Mouse (Mus musculus): ENCODE measurements around the gene Sez6l2. TPM values are rescaled to one million over a fixed set of nuclear protein-coding genes. Genes with fewer than 3 reads are reported as not detected.

Gene Sez6l2
- polyA plus RNA-seq, 1 experiment: 0.10 TPM

- peaks cover 44% of the 10 kb centered on the region for H3K79me2 ChIP-seq (ENCODE audit: control insufficient read depth, insufficient read depth)
- TF ChIP-seq TCF12 (IDR thresholded peaks at IDR 0.05; ENCODE audit: insufficient read depth, poor library complexity, severe bottlenecking) (no peak), MYOG (IDR thresholded peaks at IDR 0.05; ENCODE audit: control insufficient read depth in 1 of 3, insufficient read depth in 1 of 3, insufficient read length in 2 of 3, low read depth in 2 of 3) (no peak), TCF3 (IDR thresholded peaks at IDR 0.05; ENCODE audit: insufficient read length, low read depth) (no peak), POLR2A (IDR thresholded peaks at IDR 0.05; ENCODE audit: insufficient read length, low read depth) (no peak), E2F4 (IDR thresholded peaks at IDR 0.05; ENCODE audit: insufficient read depth) (no peak), POLR2AphosphoS2 (IDR thresholded peaks at IDR 0.05; ENCODE audit: insufficient read length, low read depth) (no peak), MYOD1 (IDR thresholded peaks at IDR 0.05; ENCODE audit: control insufficient read depth in 1 of 3, insufficient read length in 2 of 3, low read depth in 2 of 3) (no peak), USF1 (IDR thresholded peaks at IDR 0.05; ENCODE audit: low read depth) (no peak), CEBPB (IDR thresholded peaks at IDR 0.05; ENCODE audit: insufficient read depth, poor library complexity, severe bottlenecking) (no peak), REST (IDR thresholded peaks at IDR 0.05; ENCODE audit: insufficient read depth, insufficient read length) (no peak), MAX (IDR thresholded peaks at IDR 0.05; ENCODE audit: low read depth) (no peak), SRF (IDR thresholded peaks at IDR 0.05; ENCODE audit: control insufficient read depth, insufficient read length, low read depth) (no peak)
- no peaks in the 10 kb centered on the region for H3K36me3 ChIP-seq (ENCODE audit: control insufficient read depth, insufficient read depth)
- H3K4me2 ChIP-seq (ENCODE audit: low read depth): no peak overlapping the region
- H3K27me3 ChIP-seq (ENCODE audit: control insufficient read depth, insufficient read depth, insufficient read length): no peaks in the 10 kb centered on the region
- H3K4me3 ChIP-seq: no peak overlapping the region
- no peak overlapping the region for H3ac ChIP-seq (ENCODE audit: control insufficient read depth, insufficient read length)
These were observed 60.7 kb downstream of the Sez6l2 start for GRCm38 (mm10) chr7:127011051-127011450.

DNA sequence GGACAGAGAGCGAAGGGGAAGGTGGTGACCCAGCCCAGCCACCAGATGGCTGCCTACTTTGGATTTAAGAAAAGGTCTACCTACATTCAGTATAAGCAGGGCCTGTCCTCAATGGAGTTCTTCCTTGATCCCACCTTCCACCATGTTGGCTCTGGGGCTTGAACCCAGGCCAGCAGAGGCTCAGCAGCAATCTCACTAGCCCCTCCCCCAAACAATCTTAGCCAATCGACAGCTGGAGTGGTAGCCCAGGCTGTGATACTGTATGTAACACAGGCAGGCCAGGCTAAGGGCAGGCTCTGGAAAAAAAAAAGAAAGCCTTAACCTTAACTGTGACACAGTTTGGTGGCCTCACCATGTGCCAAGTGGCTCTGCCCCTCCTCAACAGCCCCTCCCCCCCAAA, 61.4 kb downstream of the Sez6l2 start:
- no peaks in the 10 kb centered on the region for H3K27me3 ChIP-seq (ENCODE audit: control insufficient read depth, insufficient read depth, insufficient read length)
- no peak overlapping the region for H3K4me3 ChIP-seq
- H3K4me2 ChIP-seq (ENCODE audit: low read depth): no peak overlapping the region
- peaks cover 44% of the 10 kb centered on the region for H3K79me2 ChIP-seq (ENCODE audit: control insufficient read depth, insufficient read depth)
- no peaks in the 10 kb centered on the region for H3K36me3 ChIP-seq (ENCODE audit: control insufficient read depth, insufficient read depth)
- no peak for TF ChIP-seq USF1 (IDR thresholded peaks at IDR 0.05; ENCODE audit: low read depth)
- no peak for TF ChIP-seq MAX (IDR thresholded peaks at IDR 0.05; ENCODE audit: low read depth)
- TF ChIP-seq TCF12 (IDR thresholded peaks at IDR 0.05; ENCODE audit: insufficient read depth, poor library complexity, severe bottlenecking): no peak
- TF ChIP-seq MYOG (IDR thresholded peaks at IDR 0.05; ENCODE audit: control insufficient read depth in 1 of 3, insufficient read depth in 1 of 3, insufficient read length in 2 of 3, low read depth in 2 of 3): no peak
- TF ChIP-seq MYOD1 (IDR thresholded peaks at IDR 0.05; ENCODE audit: control insufficient read depth in 1 of 3, insufficient read length in 2 of 3, low read depth in 2 of 3): no peak
- TF ChIP-seq REST (IDR thresholded peaks at IDR 0.05; ENCODE audit: insufficient read depth, insufficient read length): no peak
- TF ChIP-seq SRF (IDR thresholded peaks at IDR 0.05; ENCODE audit: control insufficient read depth, insufficient read length, low read depth): no peak
- TF ChIP-seq POLR2AphosphoS2 (IDR thresholded peaks at IDR 0.05; ENCODE audit: insufficient read length, low read depth): no peak
- no peak for TF ChIP-seq CEBPB (IDR thresholded peaks at IDR 0.05; ENCODE audit: insufficient read depth, poor library complexity, severe bottlenecking)
- TF ChIP-seq TCF3 (IDR thresholded peaks at IDR 0.05; ENCODE audit: insufficient read length, low read depth): no peak
- no peak for TF ChIP-seq POLR2A (IDR thresholded peaks at IDR 0.05; ENCODE audit: insufficient read length, low read depth)
- TF ChIP-seq E2F4 (IDR thresholded peaks at IDR 0.05; ENCODE audit: insufficient read depth): no peak
- H3ac ChIP-seq (ENCODE audit: control insufficient read depth, insufficient read length): no peak overlapping the region

GRCm38 (mm10) chr7:127012374-127012773, 62.0 kb downstream of the Sez6l2 start:
- no peak for TF ChIP-seq MAX (IDR thresholded peaks at IDR 0.05; ENCODE audit: low read depth)
- TF ChIP-seq REST (IDR thresholded peaks at IDR 0.05; ENCODE audit: insufficient read depth, insufficient read length): no peak
- no peak for TF ChIP-seq POLR2A (IDR thresholded peaks at IDR 0.05; ENCODE audit: insufficient read length, low read depth)
- no peak for TF ChIP-seq POLR2AphosphoS2 (IDR thresholded peaks at IDR 0.05; ENCODE audit: insufficient read length, low read depth)
- TF ChIP-seq CEBPB (IDR thresholded peaks at IDR 0.05; ENCODE audit: insufficient read depth, poor library complexity, severe bottlenecking): no peak
- no peak for TF ChIP-seq USF1 (IDR thresholded peaks at IDR 0.05; ENCODE audit: low read depth)
- no peak for TF ChIP-seq E2F4 (IDR thresholded peaks at IDR 0.05; ENCODE audit: insufficient read depth)
- no peak for TF ChIP-seq SRF (IDR thresholded peaks at IDR 0.05; ENCODE audit: control insufficient read depth, insufficient read length, low read depth)
- no peak for TF ChIP-seq TCF12 (IDR thresholded peaks at IDR 0.05; ENCODE audit: insufficient read depth, poor library complexity, severe bottlenecking)
- no peak for TF ChIP-seq MYOD1 (IDR thresholded peaks at IDR 0.05; ENCODE audit: control insufficient read depth in 1 of 3, insufficient read length in 2 of 3, low read depth in 2 of 3)
- TF ChIP-seq MYOG (IDR thresholded peaks at IDR 0.05; ENCODE audit: control insufficient read depth in 1 of 3, insufficient read depth in 1 of 3, insufficient read length in 2 of 3, low read depth in 2 of 3): no peak
- TF ChIP-seq TCF3 (IDR thresholded peaks at IDR 0.05; ENCODE audit: insufficient read length, low read depth): no peak
- H3K27me3 ChIP-seq (ENCODE audit: control insufficient read depth, insufficient read depth, insufficient read length): no peaks in the 10 kb centered on the region
- no peak overlapping the region for H3K4me2 ChIP-seq (ENCODE audit: low read depth)

DNA sequence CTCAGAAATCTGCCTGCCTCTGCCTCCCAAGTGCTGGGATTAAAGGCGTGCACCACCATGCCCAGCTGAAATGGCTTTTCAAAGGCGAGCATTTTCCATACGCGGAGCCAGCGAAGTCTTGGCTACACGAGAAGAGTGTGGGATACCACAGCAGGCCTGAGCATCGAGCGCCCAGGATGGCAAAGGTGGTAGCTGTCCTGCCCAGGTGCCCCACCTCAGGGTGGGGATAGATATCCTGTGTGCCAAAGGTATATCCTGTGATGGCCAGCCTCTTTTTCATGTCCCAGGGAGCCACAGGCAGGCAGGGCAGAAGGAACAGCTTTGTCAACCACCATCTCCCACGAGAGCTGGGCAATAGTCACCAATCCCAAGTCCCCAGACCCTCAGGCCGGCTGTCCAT, 62.5 kb downstream of the Sez6l2 start:
- no peaks in the 10 kb centered on the region for H3K27me3 ChIP-seq (ENCODE audit: control insufficient read depth, insufficient read depth, insufficient read length)
- H3K4me2 ChIP-seq (ENCODE audit: low read depth): peak overlapping the region; percentile 86
- H3K4me3 ChIP-seq: peak overlapping the region; percentile 54
- no peak for TF ChIP-seq POLR2AphosphoS2 (IDR thresholded peaks at IDR 0.05; ENCODE audit: insufficient read length, low read depth)
- no peak for TF ChIP-seq TCF12 (IDR thresholded peaks at IDR 0.05; ENCODE audit: insufficient read depth, poor library complexity, severe bottlenecking)
- TF ChIP-seq MYOD1 (IDR thresholded peaks at IDR 0.05; ENCODE audit: control insufficient read depth in 1 of 3, insufficient read length in 2 of 3, low read depth in 2 of 3): no peak
- TF ChIP-seq SRF (IDR thresholded peaks at IDR 0.05; ENCODE audit: control insufficient read depth, insufficient read length, low read depth): no peak
- TF ChIP-seq POLR2A (IDR thresholded peaks at IDR 0.05; ENCODE audit: insufficient read length, low read depth): no peak
- no peak for TF ChIP-seq USF1 (IDR thresholded peaks at IDR 0.05; ENCODE audit: low read depth)
- no peak for TF ChIP-seq E2F4 (IDR thresholded peaks at IDR 0.05; ENCODE audit: insufficient read depth)
- TF ChIP-seq REST (IDR thresholded peaks at IDR 0.05; ENCODE audit: insufficient read depth, insufficient read length): no peak
- TF ChIP-seq CEBPB (IDR thresholded peaks at IDR 0.05; ENCODE audit: insufficient read depth, poor library complexity, severe bottlenecking): no peak
- H3ac ChIP-seq (ENCODE audit: control insufficient read depth, insufficient read length): no peak overlapping the region
- no peaks in the 10 kb centered on the region for H3K36me3 ChIP-seq (ENCODE audit: control insufficient read depth, insufficient read depth)
- peaks cover 40% of the 10 kb centered on the region for H3K79me2 ChIP-seq (ENCODE audit: control insufficient read depth, insufficient read depth)

More at GRCm38 (mm10) chr7:127012374-127012773, 62.0 kb downstream of the Sez6l2 start:
- Histone ChIP-seq H3ac (ENCODE audit: control insufficient read depth, insufficient read length) (no peak overlapping the region), H3K36me3 (ENCODE audit: control insufficient read depth, insufficient read depth) (no peaks in the 10 kb centered on the region), H3K79me2 (ENCODE audit: control insufficient read depth, insufficient read depth) (peaks cover 44% of the 10 kb centered on the region), H3K4me3 (no peak overlapping the region)
